Mouse (Mus musculus): Measurements from ENCODE around the gene Pknox2.

Pknox2 gene

DNA sequence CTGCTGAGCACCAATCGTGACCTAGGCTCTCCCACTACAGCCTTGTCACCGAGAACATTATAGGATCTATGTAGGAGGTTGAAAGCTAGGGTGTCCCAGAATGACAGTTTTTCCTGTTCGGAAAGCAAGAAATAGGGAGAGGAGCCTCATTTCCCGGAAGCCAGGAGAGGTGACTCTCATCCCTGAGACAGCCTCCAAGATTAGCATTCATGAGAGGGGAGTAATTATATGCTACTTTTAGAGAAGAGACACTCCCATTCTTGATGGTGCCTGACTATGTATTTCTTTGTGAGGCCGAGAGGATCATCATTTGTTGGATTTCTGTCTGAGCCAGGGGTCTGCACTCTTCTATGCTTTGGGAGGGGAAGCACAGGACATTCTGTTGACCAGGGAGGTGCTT lies 265.6 kb downstream of the Pknox2 start:
- ChIA-PET CTCF (interaction anchor here (0.6 to 1.0 kb wide), 5 partner anchors 9 to 156 kb away, joined by 3 to 23 read pairs (median 5); no protein-coding TSS in a partner anchor), POLR2A (interaction anchor here in 2 of 4 experiments (0.5 to 1.0 kb wide), 9 partner anchors 19 to 1019 kb away, joined by 3 to 7 read pairs (median 3); no protein-coding TSS in a partner anchor)

DNA sequence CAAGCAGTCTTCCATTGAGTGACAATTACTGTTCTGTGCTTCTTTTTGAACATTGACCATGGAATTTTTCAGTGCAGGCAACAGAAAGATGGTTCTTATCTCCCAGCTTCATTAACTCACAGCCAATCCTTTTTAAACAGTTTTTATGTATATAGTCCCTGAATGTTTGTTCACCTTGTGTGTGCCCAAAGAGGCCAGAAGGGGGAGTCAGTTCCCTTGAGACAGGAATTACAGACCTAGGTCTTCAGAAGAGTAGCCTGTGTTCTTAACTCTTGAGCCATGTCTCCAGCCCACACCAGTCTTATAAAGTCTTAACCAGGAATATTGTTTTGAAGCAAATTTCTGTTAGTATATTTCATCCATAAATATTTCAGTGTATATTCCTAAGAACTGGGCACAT lies 270.4 kb downstream of the Pknox2 start:
- POLR2A ChIA-PET, result interaction anchor here in 2 of 4 experiments (0.6 to 1.1 kb wide), 3 partner anchors 11 to 332 kb away, joined by 3 to 5 read pairs (median 5); no protein-coding TSS in a partner anchor
- CTCF ChIA-PET, result interaction anchor here in 3 of 4 experiments (0.6 to 2.0 kb wide), 6 partner anchors 8 to 1352 kb away, joined by 3 to 6 read pairs (median 4); no protein-coding TSS in a partner anchor

DNA sequence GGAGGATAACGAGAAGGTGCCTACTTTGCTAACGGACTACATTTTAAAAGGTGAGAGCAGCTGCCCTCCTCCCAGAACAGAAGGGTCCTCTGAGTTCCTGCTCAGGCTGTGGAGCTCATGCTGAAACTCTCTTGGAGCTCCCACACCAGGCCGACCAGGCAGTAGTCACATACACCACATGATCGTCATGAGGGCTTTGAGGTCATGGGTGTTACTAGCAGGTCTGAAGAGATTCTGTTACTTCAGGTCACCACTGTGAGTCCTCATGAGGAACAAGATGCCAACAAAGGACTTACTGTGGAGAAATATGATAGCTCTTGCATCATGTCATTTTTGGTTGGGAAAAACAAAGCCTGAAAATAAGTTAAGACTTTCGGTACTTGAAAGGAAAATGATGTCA lies 270.9 kb downstream of the Pknox2 start:
- POLR2A ChIA-PET, result interaction anchor here in 2 of 4 experiments (0.6 kb wide), 2 partner anchors 33 to 332 kb away, joined by 3 to 5 read pairs; no protein-coding TSS in a partner anchor
- CTCF ChIA-PET, result interaction anchor here in 1 of 4 experiments (1.6 to 2.0 kb wide), 2 partner anchors 19 to 353 kb away, joined by 5 read pairs; no protein-coding TSS in a partner anchor

DNA sequence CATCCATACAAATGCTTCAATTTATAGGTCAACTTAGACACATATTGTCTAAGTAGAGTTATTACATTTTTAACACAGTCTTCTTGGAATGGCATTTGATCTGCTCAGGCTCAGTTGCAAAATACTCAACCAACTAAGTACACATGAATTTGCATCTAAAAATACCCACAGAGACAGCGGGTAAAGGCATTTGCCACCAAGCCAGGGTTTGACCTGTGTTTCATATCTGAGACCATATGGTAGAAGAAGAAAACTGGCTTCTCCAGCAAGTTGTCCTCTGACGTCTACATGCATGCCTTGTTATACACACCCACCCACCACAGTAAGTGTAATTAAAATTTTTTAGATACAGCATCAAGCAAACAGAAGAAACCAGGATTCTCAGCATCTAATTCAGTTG lies 273.4 kb downstream of the Pknox2 start:
- ChIA-PET CTCF (no interaction called here), POLR2A (interaction anchor here in 1 of 4 experiments (1.3 kb wide), 1 partner anchor 12 kb away, joined by 3 read pairs; no protein-coding TSS in a partner anchor)

DNA sequence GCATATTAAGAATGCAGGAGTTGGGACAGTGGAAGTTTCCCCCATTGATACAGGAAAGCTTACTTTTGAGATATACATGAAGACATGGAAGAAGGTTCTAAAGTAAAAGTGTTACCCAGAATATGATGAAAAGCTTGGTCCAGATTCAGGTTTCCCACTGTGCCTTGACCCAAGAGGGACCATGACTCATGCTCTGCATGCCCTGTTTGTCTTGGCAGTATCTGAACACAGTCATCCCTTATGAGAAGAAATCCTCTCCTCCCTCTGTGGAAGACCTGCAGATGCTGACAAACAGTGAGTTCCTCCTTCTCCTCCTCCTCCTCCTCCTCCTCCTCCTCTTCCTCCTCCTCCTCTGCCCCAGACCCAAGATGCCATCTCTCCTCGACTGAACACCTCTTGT lies 276.9 kb downstream of the Pknox2 start:
- CTCF ChIA-PET, result interaction anchor here in 1 of 4 experiments (0.6 kb wide), 1 partner anchor 50 kb away, joined by 3 read pairs; no protein-coding TSS in a partner anchor

DNA sequence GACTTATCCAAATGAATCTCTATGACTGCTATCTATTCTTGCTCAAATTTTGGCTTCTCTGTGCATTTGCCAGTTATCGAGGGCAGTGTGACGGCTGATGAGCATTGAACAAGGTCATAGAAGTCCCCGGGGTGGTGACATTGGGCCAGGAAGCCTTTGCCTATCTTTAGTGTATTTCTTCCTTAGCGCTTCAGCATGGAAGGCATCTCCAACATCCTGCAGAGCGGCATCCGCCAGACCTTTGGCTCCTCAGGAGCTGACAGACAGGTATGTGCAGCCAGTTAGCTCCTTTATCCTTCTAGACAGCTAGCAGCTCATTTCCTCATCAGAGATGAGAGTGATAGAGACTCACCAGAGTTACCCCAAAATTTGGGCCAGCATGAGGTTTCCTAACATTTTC lies 278.5 kb downstream of the Pknox2 start:
- ChIA-PET CTCF (interaction anchor here in 1 of 4 experiments (0.8 kb wide), 1 partner anchor 9 kb away, joined by 3 read pairs; no protein-coding TSS in a partner anchor), POLR2A (interaction anchor here in 1 of 4 experiments (1.0 kb wide), 1 partner anchor 11 kb away, joined by 4 read pairs; no protein-coding TSS in a partner anchor)

More for the DNA sequence above, 276.9 kb downstream of the Pknox2 start:
- POLR2A ChIA-PET, result interaction anchor here in 1 of 4 experiments (0.6 kb wide), 2 partner anchors 1085 to 1828 kb away, joined by 3 to 4 read pairs; no protein-coding TSS in a partner anchor

DNA sequence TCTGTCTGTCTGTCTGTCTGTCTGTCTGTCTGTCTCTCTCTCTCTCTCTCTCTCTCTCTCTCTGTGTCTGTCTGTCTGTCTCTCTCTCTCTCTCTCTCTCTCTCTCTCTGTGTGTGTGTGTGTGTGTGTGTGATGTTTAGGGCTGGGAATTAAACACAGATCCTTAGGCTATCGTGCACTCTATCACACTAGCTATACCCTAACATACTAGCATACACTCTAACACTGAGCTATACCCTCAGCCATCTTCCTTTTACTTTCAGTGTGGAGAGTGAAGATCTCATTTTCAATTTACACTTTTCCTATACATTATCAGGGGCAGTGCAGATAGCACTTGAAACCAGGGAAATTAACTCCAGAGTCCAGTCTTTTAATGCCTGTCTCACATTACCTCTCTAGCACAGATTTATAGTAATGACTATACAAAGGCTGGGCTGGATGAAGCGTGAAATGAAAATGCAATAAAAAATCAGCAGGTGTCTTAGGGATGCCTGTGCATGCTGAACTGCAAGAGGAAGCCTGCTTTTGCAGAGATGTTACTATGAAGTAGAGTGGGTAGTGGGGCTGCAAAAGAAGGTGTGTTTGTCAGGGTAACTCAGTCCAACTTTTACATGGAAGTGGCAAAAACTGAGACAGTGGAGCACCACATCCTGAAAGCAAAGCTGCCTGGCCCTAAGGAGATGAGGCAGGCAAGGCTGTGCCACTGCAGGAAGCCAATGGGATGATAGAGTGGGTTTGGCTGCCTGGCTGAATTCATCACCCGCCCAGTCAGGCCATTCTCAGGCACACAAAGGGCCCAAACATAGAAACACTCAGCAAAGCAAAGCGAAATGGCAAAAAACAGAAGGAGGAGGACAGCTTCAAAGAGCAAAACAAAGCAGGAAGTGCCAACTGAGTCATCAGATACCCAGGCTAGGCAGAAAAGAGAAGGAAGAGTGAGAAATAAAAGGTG lies 282.1 kb downstream of the Pknox2 start:
- CTCF ChIA-PET, result interaction anchor here in 2 of 4 experiments (0.6 to 0.7 kb wide), 3 partner anchors 23 to 390 kb away, joined by 3 to 27 read pairs (median 3); no protein-coding TSS in a partner anchor
- POLR2A ChIA-PET, result interaction anchor here in 1 of 4 experiments (0.6 to 0.7 kb wide), 2 partner anchors 18 to 304 kb away, joined by 3 read pairs; no protein-coding TSS in a partner anchor

DNA sequence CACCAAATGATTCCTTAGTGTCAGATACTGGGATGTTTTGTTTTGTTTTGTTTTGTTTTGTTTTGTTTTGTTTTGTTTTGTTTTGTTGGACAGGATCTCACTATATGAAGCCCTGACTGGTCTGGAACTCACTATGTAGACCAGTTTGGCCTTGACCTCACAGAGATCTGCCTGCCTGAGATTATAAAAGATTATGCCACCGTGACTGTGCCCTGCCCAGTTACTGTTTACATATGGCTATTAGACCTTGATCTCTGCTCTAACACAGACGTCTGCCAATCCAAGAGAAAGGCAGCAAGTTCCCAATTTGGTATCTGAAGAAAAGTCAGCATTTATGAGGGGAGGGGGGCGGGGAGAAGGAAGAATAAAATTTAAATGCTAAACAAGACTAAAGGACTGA lies 283.5 kb downstream of the Pknox2 start:
- POLR2A ChIA-PET, result no interaction called here
- CTCF ChIA-PET, result no interaction called here

DNA sequence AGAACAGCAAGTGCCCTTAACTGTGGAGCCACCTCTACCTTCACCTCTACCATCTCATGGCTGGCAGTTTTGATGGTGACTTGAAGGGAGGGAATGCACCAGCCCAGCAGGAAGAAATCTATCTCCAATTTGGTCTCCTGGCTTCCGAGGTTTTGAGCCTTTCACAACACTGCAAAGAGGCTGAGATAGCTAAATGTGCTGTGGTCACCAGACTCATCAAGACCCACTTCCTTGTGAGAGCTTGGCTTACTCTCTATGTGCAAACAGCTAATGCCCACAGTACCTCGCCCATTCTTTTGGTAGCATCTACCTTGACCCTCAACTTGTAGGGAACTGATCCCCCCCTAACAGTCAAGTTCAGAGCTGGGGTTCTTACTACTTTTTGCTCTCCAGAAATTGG lies 284.6 kb downstream of the Pknox2 start:
- POLR2A ChIA-PET, result interaction anchor here in 1 of 4 experiments (0.7 to 0.8 kb wide), 2 partner anchors 18 to 19 kb away, joined by 3 read pairs; no protein-coding TSS in a partner anchor

DNA sequence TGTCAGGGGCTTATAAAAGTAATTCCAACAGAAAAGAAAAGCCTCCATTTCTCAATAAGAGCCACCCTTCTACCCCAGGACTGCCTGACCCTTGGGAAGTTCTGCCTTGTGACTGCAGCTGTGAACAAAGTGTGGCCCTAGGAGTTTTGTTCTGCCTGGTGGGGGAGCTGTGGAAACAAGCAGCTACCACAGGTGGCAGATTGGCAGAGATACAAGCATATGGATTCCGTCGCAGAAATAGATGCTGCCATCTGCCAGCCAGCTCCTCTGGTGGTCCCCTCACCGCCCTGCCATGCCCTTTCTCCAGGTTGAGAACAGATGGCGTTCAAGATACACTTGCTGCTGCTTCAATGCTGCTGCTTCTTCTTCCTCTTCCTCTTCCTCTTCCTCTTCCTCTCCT lies 288.5 kb downstream of the Pknox2 start:
- CTCF ChIA-PET, result interaction anchor here in 3 of 4 experiments (0.6 to 1.1 kb wide), 3 partner anchors 31 to 82 kb away, joined by 3 read pairs; no protein-coding TSS in a partner anchor
- POLR2A ChIA-PET, result interaction anchor here in 2 of 4 experiments (0.6 to 1.6 kb wide), 5 partner anchors 9 to 82 kb away, joined by 3 to 4 read pairs (median 3); no protein-coding TSS in a partner anchor

More for the DNA sequence above, 284.6 kb downstream of the Pknox2 start:
- CTCF ChIA-PET, result interaction anchor here in 1 of 4 experiments (0.9 kb wide), 1 partner anchor 32 kb away, joined by 3 read pairs; no protein-coding TSS in a partner anchor

DNA sequence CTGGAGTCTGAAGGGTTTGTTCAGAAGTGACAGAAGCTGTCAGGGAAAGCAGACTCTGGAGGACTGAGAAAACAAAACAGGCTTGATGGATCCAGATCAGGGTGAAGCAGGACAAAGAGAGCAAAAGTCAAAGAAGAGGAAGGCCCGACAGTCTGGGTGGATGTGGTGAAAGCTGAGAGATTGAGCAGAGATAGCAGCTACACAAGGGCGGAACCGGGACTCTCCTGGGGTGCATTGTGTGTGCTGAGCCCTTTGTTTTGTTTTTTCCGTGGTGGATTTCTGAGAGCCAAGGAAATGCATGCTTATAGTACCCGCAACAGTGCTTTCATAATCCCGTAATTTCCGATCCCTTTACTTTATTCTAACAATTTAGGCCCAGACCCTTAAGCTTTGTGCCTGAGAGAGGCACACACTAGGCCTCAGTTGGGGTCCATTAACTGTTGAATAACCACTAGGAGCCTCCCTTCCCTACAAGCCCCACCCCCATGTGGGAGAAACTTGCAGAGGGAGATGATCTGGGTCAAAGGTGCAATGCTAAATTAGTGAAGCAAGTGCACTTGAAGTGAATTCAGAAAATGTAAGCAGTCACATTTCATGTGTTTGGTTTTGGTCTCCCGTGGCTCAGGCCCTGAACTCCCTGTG lies 289.6 kb downstream of the Pknox2 start:
- POLR2A ChIA-PET, result interaction anchor here in 2 of 4 experiments (0.5 to 2.0 kb wide), 14 partner anchors 8 to 466 kb away, joined by 3 to 8 read pairs (median 3); no protein-coding TSS in a partner anchor
- CTCF ChIA-PET, result interaction anchor here in 1 of 4 experiments (0.8 kb wide), 1 partner anchor 37 kb away, joined by 6 read pairs; no protein-coding TSS in a partner anchor

DNA sequence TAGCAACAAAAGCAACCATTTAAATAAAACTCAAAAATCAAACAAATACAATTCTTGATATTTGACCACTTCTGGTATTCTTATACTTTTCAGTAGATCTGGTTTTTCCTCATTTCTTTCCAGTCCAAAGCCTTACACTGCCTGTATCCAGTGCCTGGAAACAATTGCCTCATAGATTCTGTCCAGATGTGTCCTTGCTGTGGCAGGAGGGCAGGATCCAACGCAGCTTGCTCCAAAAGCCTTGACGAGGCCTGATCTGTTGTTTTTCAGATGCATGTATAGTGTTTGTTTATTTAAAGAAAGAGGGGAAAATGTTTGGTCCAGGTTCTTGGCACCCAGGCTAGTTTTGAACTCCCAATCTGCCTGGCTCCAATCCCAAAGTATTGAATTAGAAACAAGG lies 290.9 kb downstream of the Pknox2 start:
- CTCF ChIA-PET, result interaction anchor here in 1 of 4 experiments (0.6 kb wide), 1 partner anchor 10 kb away, joined by 16 read pairs; no protein-coding TSS in a partner anchor
- POLR2A ChIA-PET, result interaction anchor here in 1 of 4 experiments (0.8 to 2.0 kb wide), 6 partner anchors 14 to 284 kb away, joined by 3 to 8 read pairs (median 4); no protein-coding TSS in a partner anchor

DNA sequence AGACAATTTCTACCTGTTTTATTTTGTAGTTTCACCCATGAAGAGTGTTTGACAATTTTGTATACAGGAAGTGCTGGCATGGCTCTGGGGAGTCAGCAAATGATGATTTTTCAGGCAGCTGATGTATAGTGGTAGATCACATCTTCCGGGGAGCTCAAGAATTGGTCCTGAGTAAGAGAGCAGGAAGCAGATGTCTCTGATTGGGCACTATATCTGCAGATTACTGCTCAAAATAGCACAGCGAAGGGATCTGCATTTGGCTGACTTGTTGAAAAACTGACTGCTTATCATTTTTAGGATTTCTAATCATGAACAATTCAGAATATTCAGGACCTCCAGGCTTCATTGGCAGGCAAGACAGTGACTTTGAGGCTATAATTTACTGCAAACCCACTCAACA lies 295.0 kb downstream of the Pknox2 start:
- CTCF ChIA-PET, result no interaction called here
- POLR2A ChIA-PET, result interaction anchor here in 1 of 4 experiments (0.6 kb wide), 1 partner anchor 88 kb away, joined by 7 read pairs; no protein-coding TSS in a partner anchor

DNA sequence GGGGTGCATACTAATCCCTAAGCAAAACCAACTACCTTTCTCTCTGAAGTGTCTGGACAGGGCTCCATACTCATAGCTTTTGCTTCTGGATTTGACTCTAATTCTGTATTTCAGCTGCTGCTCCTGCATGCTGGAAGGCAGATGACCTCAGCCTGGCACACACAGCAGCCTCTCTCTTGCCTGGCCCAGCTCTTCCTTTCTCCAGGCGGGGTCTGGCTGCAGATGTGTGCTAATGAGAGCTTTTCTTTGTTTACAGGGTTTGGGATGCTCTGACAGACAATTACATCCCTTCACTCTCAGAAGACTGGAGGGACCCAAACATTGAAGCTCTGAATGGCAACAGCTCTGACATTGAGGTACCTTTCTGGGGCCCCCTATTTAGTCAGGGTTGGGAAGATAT lies 297.1 kb downstream of the Pknox2 start:
- ChIA-PET POLR2A (interaction anchor here in 1 of 4 experiments (1.5 kb wide), 1 partner anchor 8 kb away, joined by 4 read pairs; no protein-coding TSS in a partner anchor), CTCF (interaction anchor here in 1 of 4 experiments (1.0 kb wide), 1 partner anchor 36 kb away, joined by 3 read pairs; no protein-coding TSS in a partner anchor)

DNA sequence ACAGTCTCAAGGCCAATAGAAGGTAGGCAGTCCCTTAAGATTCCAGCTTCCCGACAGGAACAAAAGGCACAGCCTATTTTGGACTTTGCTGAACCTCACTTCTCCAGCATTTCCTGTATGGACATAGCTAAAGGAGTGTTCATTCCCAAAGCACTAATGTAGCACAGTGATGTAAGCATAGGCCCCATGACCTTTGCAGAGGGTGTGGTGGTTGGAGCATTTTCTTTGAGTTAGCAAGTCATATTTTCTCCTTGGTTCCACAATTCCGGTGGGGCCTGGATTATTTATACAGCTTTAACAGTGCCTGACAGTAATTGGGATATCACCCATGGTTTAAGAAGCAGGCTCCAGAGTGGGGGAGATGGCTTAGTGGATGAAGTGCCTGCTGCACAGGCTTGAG lies 298.5 kb downstream of the Pknox2 start:
- ChIA-PET POLR2A (interaction anchor here in 1 of 4 experiments (1.5 kb wide), 1 partner anchor 10 kb away, joined by 4 read pairs; no protein-coding TSS in a partner anchor), CTCF (interaction anchor here in 1 of 4 experiments (0.5 kb wide), 1 partner anchor 122 kb away, joined by 4 read pairs; no protein-coding TSS in a partner anchor)

DNA sequence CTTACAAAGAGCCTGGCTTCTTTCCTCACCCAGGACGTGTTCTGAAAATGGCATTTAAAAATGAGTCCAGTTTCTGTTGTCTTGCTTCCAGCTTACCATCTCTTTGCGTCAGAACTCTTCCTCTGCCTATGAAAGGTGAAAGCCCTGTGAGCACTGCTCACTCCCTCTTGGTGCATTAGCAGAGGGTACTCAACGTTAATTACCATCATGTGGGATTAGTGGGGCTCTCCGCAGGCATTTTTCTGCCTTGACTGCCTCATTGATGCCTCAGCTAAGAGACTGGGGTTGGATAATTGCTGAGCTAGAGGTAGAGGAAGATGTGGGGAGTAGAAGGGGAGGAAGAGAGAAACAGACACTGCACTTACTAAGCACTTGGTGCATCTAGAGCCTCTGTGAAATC lies 300.9 kb downstream of the Pknox2 start:
- POLR2A ChIA-PET, result no interaction called here
- CTCF ChIA-PET, result no interaction called here

Measured in embryonic stem cell, embryonic (primary cell).